Mouse (Mus musculus): ENCODE data around the gene Hoxa10.
A peak's percentile ranks its signal among the peaks of the same experiment; 100 is the strongest.

Gene Hoxa10

GRCm38 (mm10) chr6:52217459-52217768, 23.2 kb downstream of the Hoxa10 start:
- peak; percentile 62 to 80 for DNase-seq

- DNase-seq, result peak in 1 of 2 experiments; percentile 24
Observed at GRCm38 (mm10) chr6:52216691-52217458, 23.8 kb downstream of the Hoxa10 start.

- DNase-seq, result peak in 1 of 2 experiments; percentile 6
Observed at GRCm38 (mm10) chr6:52215771-52216535, 24.7 kb downstream of the Hoxa10 start.

- peak in 1 of 2 experiments; percentile 7 for DNase-seq
Observed at GRCm38 (mm10) chr6:52215070-52215469, 25.6 kb downstream of the Hoxa10 start.

- DNase-seq, result no peak
Observed at GRCm38 (mm10) chr6:52214271-52214670, 26.4 kb downstream of the Hoxa10 start.

GRCm38 (mm10) chr6:52213119-52213986, 27.3 kb downstream of the Hoxa10 start, which contains the start of the genes Hoxa3 and Gm28308:
Hoxa3 (minus strand) TSS chr6:52213336.
Gm28308 (minus strand) TSS chr6:52213339.
- DNase-seq, result peak in 1 of 2 experiments; percentile 17

- peak in 1 of 2 experiments; percentile 7 for DNase-seq
Observed at GRCm38 (mm10) chr6:52212556-52213118, 28.0 kb downstream of the Hoxa10 start.

GRCm38 (mm10) chr6:52211961-52212360, 28.7 kb downstream of the Hoxa10 start:
- DNase-seq, result peak in 1 of 2 experiments; percentile 11

GRCm38 (mm10) chr6:52211170-52211935, 29.3 kb downstream of the Hoxa10 start:
- DNase-seq, result peak; percentile 72 to 75

- DNase-seq, result no peak
Observed at GRCm38 (mm10) chr6:52209685-52210046, 31.0 kb downstream of the Hoxa10 start.

GRCm38 (mm10) chr6:52208868-52209684, 31.6 kb downstream of the Hoxa10 start:
- no peak for DNase-seq

GRCm38 (mm10) chr6:52208072-52208867, 32.4 kb downstream of the Hoxa10 start, which contains the start of gene Hoxa6:
Hoxa6 (minus strand) TSS chr6:52208722.
- no peak for DNase-seq

GRCm38 (mm10) chr6:52207684-52207976, 33.0 kb downstream of the Hoxa10 start:
- no peak for DNase-seq

GRCm38 (mm10) chr6:52206882-52207683, 33.6 kb downstream of the Hoxa10 start:
- no peak for DNase-seq

- DNase-seq, result no peak
Observed at GRCm38 (mm10) chr6:52205638-52206621, 34.7 kb downstream of the Hoxa10 start.

GRCm38 (mm10) chr6:52205221-52205620, 35.4 kb downstream of the Hoxa10 start:
- no peak for DNase-seq

- DNase-seq, result no peak
Observed at GRCm38 (mm10) chr6:52204050-52204752, 36.5 kb downstream of the Hoxa10 start, which contains the start of gene Hoxa5. Hoxa5 (minus strand) TSS chr6:52204587.

Data from thymus, postnatal 36 days (tissue).